Mouse (Mus musculus) small intestine, adult 2 months (tissue): ENCODE results near the gene Nfatc2ip. TPM values are rescaled to one million over a fixed set of nuclear protein-coding genes. Genes with fewer than 3 reads are reported as not detected.

Experiments
- H3K27ac ChIP-seq: fragments of 200-500 bp; 2 replicates; pipeline ENCODE4 v1.5.1; 2012; ENCODE audit warnings: low read depth, low read length, control low read depth, inconsistent platforms; ENCODE audit not compliant: insufficient read depth
- H3K27me3 ChIP-seq: fragments of 200-500 bp; 2 replicates; pipeline ENCODE4 v1.6.1; 2012; ENCODE audit warnings: mild to moderate bottlenecking, moderate library complexity, low read length, inconsistent platforms; ENCODE audit not compliant: control insufficient read depth, insufficient read depth
- H3K36me3 ChIP-seq: fragments of 200-500 bp; 2 replicates; pipeline ENCODE4 v1.6.1; 2012; ENCODE audit warnings: mild to moderate bottlenecking, low read length, control low read depth, inconsistent platforms; ENCODE audit not compliant: control insufficient read depth, insufficient read depth
- H3K4me1 ChIP-seq: fragments of 200-500 bp; 2 replicates; pipeline ENCODE4 v1.6.1; 2012; ENCODE audit warnings: low read length, inconsistent platforms, mixed read lengths; ENCODE audit not compliant: control insufficient read depth, insufficient read depth, insufficient read length
- H3K4me3 ChIP-seq: fragments of 200-500 bp; 2 replicates; pipeline ENCODE4 v1.5.1; 2012; ENCODE audit warnings: low read depth, mild to moderate bottlenecking, control low read depth, inconsistent platforms, low read length, moderate library complexity
- CTCF ChIP-seq: fragments of 200-500 bp; IDR thresholded peaks from 2 replicates; pipeline ENCODE4 v1.5.1; 2012; ENCODE audit warnings: low read depth, mild to moderate bottlenecking, control low read depth, inconsistent platforms, low read length, moderate library complexity, mixed read lengths; ENCODE audit not compliant: insufficient replicate concordance, insufficient read length; ENCODE audit errors: extremely low read depth
- POLR2A ChIP-seq: fragments of 200-500 bp; IDR thresholded peaks from 2 replicates; pipeline ENCODE4 v1.6.1; 2012; ENCODE audit warnings: low read depth, mild to moderate bottlenecking, control low read depth, inconsistent platforms, low read length, moderate library complexity
- WGBS: fragments of 180-500 bp; shearing (Covaris S2); methylation state at CpG from one replicate; pipeline ENCODE4 v1.1.7; 2018; 5-methylcytosine and 5-hydroxymethylcytosine counted together
- polyA plus RNA-seq: library from polyadenylated mRNA; depleted of rRNA; stranded (reverse); fragments of >200 nt; gene quantifications from 2 replicates; pipeline ENCODE4 v1.2.3, GENCODE M21; 2012; rRNA removed

Nfatc2ip gene
- polyA plus RNA-seq: 2.0 and 5.2 TPM in 2 replicates

DNA sequence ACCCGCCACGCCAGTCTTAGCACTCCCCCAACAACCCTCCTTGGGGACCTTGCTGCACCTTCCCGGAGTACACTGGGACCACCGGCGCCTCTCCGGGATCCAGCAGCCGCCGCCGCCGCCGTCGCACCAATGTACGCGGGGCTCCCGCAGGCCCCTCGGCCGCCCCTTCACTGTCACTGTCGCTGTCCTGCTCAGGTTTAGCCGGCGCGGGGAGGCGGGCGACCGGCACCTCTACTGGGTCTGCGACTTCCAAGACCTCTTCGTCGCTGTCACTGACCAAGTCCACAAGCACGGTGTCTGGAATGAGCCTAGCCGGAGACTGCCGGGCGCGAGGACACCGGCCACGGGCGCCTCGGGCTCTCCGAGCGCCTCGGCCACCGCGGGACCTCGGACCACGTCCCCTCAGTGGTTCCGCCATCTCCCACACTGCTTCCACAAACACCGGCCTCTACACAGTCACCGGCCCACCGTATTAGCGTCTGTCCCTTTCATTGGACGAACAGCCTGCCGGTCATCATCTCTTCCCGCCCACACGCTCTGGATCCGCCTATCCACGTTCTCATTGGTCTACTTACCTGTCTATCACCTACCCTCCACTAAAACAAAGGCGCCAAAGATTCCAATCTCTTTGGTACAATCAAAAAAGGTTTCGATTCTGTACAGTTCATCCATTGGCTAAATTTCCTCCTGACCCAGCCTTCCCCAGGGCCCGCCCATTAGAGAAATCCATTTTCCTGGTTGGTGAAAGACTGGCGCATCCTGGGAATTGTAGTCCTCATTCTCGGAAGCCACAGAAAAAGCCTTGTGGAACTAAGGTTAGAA is at the start of gene Nfatc2ip:
Nfatc2ip (minus strand) TSS at position 440 of the 822 bp plus-strand sequence.
- TF ChIP-seq CTCF: no peak
- peak; percentile 82 for TF ChIP-seq POLR2A
- Histone ChIP-seq H3K36me3 (no peaks in the 10 kb centered on the region), H3K4me1 (no peaks in the 10 kb centered on the region), H3K4me3 (peak within 1 kb of the TSS; percentile 93), H3K27ac (no peak within 1 kb of the TSS), H3K27me3 (no peaks in the 10 kb centered on the region)
- WGBS: 1% methylated on average over 59 of the region's 59 CpGs

DNA sequence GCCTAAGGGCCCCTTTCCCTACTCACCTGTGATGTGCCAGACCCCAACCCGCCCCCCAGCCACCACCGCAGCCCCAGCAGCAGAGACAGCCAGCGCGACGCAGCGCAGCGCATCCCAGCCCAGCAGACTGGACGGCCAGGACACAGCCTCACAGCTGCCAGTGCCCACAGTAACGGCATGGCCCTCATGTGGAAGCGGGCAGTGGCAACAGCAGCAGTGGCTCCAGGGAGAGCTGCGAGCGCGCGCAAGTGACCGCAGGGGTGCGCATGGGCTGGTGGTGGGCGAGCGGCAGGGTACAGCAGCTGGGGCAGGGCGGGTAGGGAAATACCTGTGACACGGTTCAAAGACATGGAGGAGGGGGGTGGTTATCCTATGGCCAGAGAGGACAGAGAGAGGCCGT is 49.7 kb upstream of the Nfatc2ip start:
- no peak overlapping the region for H3K4me3 ChIP-seq

DNA sequence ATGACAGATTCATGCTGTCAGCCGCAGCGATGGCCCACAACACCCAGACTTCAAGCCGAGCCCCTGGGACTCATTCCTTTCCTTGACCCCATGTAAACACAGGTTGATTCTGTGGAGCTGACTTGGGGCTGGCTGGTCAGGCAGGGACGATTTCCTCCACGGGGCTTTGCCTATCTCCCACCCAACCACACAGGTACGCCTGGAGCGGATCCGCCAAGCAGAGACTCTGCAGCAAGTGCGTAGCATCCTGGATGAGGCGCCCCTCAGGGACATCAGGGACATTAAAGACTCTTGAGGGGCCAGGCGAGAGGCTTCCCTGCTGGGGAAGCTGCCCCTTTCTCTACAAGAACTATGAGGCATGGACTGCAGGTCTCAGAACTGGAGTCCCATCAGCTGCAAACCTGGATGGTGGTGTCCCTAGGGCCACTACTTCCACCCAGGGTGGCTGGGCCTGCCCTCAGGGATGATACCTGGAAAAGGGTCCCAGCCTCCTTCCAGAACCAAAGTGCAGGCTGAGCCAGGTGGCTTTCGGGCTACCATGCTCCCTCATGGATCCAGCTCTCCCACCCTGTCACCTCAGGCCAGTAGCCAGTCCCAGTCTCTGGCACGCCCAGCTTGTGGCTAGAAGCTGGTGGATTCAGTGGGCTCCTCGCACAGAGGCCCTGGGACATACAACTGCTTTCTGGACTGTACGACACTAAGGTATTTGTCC is 48.7 kb upstream of the Nfatc2ip start:
- H3K4me1 ChIP-seq: no peaks in the 10 kb centered on the region
- TF ChIP-seq POLR2A (no peak), CTCF (no peak)
- WGBS: 96% methylated on average over 15 of the region's 15 CpGs

More for the DNA sequence above, 49.7 kb upstream of the Nfatc2ip start:
- TF ChIP-seq CTCF (no peak), POLR2A (no peak)
- H3K27ac ChIP-seq: no peak overlapping the region
- 95% methylated on average over 21 of the region's 21 CpGs for WGBS
- no peaks in the 10 kb centered on the region for H3K4me1 ChIP-seq
- no peaks in the 10 kb centered on the region for H3K27me3 ChIP-seq
- H3K36me3 ChIP-seq: peaks cover 31% of the 10 kb centered on the region

DNA sequence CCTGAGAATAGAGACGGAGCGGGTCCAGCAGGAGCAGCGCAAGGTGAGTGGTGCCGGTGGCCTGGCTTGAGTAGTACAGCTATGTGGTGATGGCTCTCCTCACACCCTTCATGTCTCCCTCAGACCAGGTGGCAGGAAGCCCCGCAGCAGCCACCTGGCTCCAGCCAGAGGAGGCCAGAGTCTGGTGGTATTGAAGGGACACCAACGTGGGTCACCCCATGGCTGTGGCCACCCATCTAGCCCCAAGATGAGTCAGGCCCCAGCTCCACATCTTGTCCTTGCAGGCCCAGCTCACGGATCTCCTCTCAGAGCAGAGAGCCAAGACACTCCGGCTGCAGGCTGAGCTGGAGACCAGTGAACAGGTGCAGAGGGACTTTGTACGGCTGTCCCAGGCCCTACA is 48.0 kb upstream of the Nfatc2ip start:
- H3K36me3 ChIP-seq: peaks cover 31% of the 10 kb centered on the region
- H3K27ac ChIP-seq: no peak overlapping the region
- WGBS: 94% methylated on average over 9 of the region's 9 CpGs
- H3K4me1 ChIP-seq: no peaks in the 10 kb centered on the region
- H3K27me3 ChIP-seq: no peaks in the 10 kb centered on the region
- TF ChIP-seq POLR2A: no peak
- no peak for TF ChIP-seq CTCF
- H3K4me3 ChIP-seq: no peak overlapping the region

More for the DNA sequence above, 48.7 kb upstream of the Nfatc2ip start:
- Histone ChIP-seq H3K36me3 (peaks cover 31% of the 10 kb centered on the region), H3K4me3 (no peak overlapping the region), H3K27me3 (no peaks in the 10 kb centered on the region), H3K27ac (no peak overlapping the region)

DNA sequence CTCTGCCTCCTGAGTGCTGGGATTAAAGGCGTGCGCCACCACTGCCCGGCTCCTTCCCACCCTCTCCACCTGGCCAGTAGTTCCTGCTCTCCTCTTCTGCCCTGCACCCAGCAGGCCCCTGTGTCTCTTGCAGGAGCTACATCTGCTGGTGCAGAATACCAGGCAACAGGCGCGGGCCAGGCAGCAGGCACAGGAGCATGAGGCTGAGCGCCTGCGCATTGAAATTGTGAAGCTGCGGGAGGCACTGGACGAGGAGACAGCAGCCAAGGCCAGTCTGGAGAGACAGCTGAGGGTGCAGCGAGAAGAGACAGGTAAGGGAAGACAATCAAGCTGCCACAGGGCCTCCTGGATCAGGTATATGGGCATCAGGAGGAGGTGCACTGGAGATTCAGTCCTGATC is 47.5 kb upstream of the Nfatc2ip start:
- no peak overlapping the region for H3K27ac ChIP-seq
- 92% methylated on average over 10 of the region's 10 CpGs for WGBS
- no peaks in the 10 kb centered on the region for H3K27me3 ChIP-seq
- no peak overlapping the region for H3K4me3 ChIP-seq
- no peak for TF ChIP-seq POLR2A
- no peaks in the 10 kb centered on the region for H3K4me1 ChIP-seq
- peaks cover 32% of the 10 kb centered on the region for H3K36me3 ChIP-seq

DNA sequence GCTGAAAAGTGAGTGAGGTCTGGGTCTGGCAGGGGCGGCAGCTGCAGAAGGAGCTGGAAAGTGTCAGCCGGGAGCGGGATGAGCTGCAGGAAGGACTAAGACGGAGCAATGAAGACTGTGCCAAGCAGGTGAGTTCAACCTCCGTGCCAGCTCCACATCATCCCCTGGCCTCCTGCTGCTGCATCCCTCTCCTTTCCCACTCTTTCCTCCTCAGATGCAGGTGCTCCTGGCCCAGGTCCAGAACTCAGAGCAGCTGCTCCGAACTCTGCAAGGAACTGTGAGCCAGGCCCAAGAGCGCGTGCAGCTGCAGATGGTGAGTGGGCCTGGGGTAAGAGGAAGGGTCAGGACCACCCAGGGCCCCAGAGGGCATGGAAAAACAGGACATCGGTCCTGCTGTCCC is 43.6 kb upstream of the Nfatc2ip start:
- no peak overlapping the region for H3K27ac ChIP-seq
- H3K36me3 ChIP-seq: peaks cover 23% of the 10 kb centered on the region
- no peak overlapping the region for H3K4me3 ChIP-seq
- H3K27me3 ChIP-seq: no peaks in the 10 kb centered on the region
- no peaks in the 10 kb centered on the region for H3K4me1 ChIP-seq
- TF ChIP-seq POLR2A (no peak), CTCF (no peak)
- 70% methylated on average over 9 of the region's 9 CpGs for WGBS

DNA sequence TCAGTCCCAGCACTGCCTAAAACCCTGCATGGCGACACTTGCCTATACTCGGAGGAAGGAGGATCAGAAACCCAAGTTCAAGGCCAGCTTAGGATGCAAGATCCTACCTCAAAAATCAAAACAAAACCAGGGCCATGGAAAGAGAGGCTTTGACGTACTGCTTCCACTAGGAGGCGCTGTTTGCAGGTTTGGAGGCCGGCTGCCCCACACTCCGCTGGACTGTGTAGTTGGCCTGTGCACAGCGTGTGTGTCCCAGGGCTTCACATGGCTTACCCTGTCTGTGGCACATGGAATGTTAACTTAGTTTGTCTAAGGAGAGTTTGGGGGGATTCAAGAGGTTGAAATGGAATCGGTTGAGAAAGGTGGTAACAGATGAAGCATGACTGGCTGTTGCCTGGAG is 40.3 kb upstream of the Nfatc2ip start:
- Histone ChIP-seq H3K27me3 (no peaks in the 10 kb centered on the region), H3K4me3 (no peak overlapping the region), H3K27ac (no peak overlapping the region), H3K4me1 (no peaks in the 10 kb centered on the region), H3K36me3 (peaks cover 25% of the 10 kb centered on the region)
- TF ChIP-seq CTCF: peak; percentile 93
- no peak for TF ChIP-seq POLR2A
- WGBS: 22% methylated on average over 8 of the region's 8 CpGs
